ENCODE assay signal across 7 mouse cellular contexts in the genomic region with DNA sequence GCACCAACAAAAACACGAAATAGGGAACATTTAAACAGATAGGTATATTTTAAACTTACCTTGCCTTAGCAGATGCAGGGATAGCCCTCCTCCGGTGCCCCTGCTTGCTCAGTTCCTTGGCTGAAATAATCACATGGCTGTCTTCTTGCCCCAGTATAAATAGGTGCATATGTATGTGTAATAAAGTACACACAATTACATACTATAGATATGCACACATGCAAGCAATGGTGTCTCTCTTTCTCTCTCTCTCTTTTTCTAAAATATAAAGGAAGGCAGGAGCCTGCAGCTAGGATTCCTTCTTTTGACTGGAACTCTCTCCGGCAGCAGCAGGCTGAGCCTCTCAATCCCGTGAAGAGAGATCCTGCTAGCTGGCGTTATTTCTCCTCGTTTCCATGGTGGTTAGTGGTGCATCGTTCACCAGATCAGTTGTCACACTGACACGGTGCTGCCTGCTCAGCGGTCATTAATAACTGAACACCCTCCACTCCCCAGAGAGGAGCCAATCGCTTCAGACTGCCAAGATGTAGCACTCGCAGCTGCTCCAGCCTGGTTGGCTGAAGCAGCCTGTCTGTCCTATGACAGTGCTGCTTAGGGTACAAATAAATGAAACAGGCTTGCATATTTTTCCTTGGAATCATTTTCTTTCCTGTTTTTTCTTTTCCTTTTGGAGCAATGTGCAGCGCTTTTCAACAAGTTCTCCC. TPM values are rescaled to one million over a fixed set of nuclear protein-coding genes. Genes with fewer than 3 reads are reported as not detected.
DNase-seq lines count a peak whose midpoint lies in the region; ATAC-seq and TF ChIP-seq lines count a peak whose summit lies in the region.

No protein-coding gene starts in this region.

- no peak overlapping the region for H3K27ac ChIP-seq in bone marrow, adult 2 months (ENCODE audit: control insufficient read depth, insufficient read depth, low read depth, low read length, poor library complexity)
- no peak overlapping the region for H3K27ac ChIP-seq in intestine, embryonic 16.5 days (ENCODE audit: low read length)
- H3K27ac ChIP-seq in midbrain, embryonic 10.5 days (replicated peaks): peak overlapping the region; percentile 84
- H3K27ac ChIP-seq in stomach, embryonic 15.5 days: no peak overlapping the region

- WGBS in bone marrow, adult 2 months: 8% methylated on average over 12 of the region's 12 CpGs
- 25% methylated on average over 12 of the region's 12 CpGs for WGBS in intestine, embryonic 16.5 days
- WGBS in midbrain, embryonic 10.5 days: 28% methylated on average over 12 of the region's 12 CpGs
- WGBS in stomach, embryonic 15.5 days: 16% methylated on average over 12 of the region's 12 CpGs

- H3K9ac ChIP-seq in intestine, embryonic 16.5 days (ENCODE audit: low read depth, low read length): peak overlapping the region; percentile 39; the same call in 1 of the 2 replicates
- peak overlapping the region; percentile 9; the same call in 1 of the 2 replicates for H3K9ac ChIP-seq in stomach, embryonic 15.5 days

- no peaks in the 10 kb centered on the region for H3K27me3 ChIP-seq in intestine, embryonic 16.5 days (replicated peaks; ENCODE audit: control insufficient read depth, insufficient read depth, low read length)
- no peaks in the 10 kb centered on the region for H3K27me3 ChIP-seq in midbrain, embryonic 10.5 days (ENCODE audit: low read depth, poor library complexity, severe bottlenecking)
- no peaks in the 10 kb centered on the region for H3K27me3 ChIP-seq in stomach, embryonic 15.5 days (replicated peaks)

- no peak for TF ChIP-seq CTCF in bone marrow, adult 2 months (IDR thresholded peaks at IDR 0.05; ENCODE audit: control insufficient read depth, insufficient read depth, low read length)

- H3K4me2 ChIP-seq in intestine, embryonic 16.5 days (ENCODE audit: low read depth, low read length): peak overlapping the region; percentile 59
- H3K4me2 ChIP-seq in stomach, embryonic 15.5 days: peak overlapping the region; percentile 49

- peak overlapping the region; percentile 32 for H3K4me3 ChIP-seq in bone marrow, adult 2 months (replicated peaks; ENCODE audit: control insufficient read depth, low read depth, low read length)
- H3K4me3 ChIP-seq in intestine, embryonic 16.5 days (ENCODE audit: low read length): peak overlapping the region; percentile 41
- H3K4me3 ChIP-seq in midbrain, embryonic 10.5 days: peak overlapping the region; percentile 56
- H3K4me3 ChIP-seq in stomach, embryonic 15.5 days (replicated peaks): peak overlapping the region; percentile 37

- no peak for TF ChIP-seq POLR2A in bone marrow, adult 2 months (IDR thresholded peaks at IDR 0.05; ENCODE audit: borderline replicate concordance, control insufficient read depth, low read depth, low read length)

- H3K36me3 ChIP-seq in intestine, embryonic 16.5 days (ENCODE audit: control insufficient read depth, insufficient read depth, low read length): no peaks in the 10 kb centered on the region
- H3K36me3 ChIP-seq in midbrain, embryonic 10.5 days: no peaks in the 10 kb centered on the region
- H3K36me3 ChIP-seq in stomach, embryonic 15.5 days: no peaks in the 10 kb centered on the region

- H3K4me1 ChIP-seq in bone marrow, adult 2 months (ENCODE audit: control insufficient read depth, insufficient read depth, low read length): no peaks in the 10 kb centered on the region
- H3K4me1 ChIP-seq in intestine, embryonic 16.5 days (ENCODE audit: control insufficient read depth, insufficient read depth, low read length): no peaks in the 10 kb centered on the region
- peaks cover 38% of the 10 kb centered on the region for H3K4me1 ChIP-seq in midbrain, embryonic 10.5 days
- no peaks in the 10 kb centered on the region for H3K4me1 ChIP-seq in stomach, embryonic 15.5 days

- ATAC-seq in intestine, embryonic 16.5 days: peak; percentile 71
- peak; percentile 60; the same call in 1 of the 2 replicates for ATAC-seq in stomach, embryonic 15.5 days (ENCODE audit: insufficient read depth, low FRiP score, low read depth)

- no peaks in the 10 kb centered on the region for H3K9me3 ChIP-seq in intestine, embryonic 16.5 days (ENCODE audit: control insufficient read depth, low read length)
- H3K9me3 ChIP-seq in midbrain, embryonic 10.5 days (replicated peaks): no peaks in the 10 kb centered on the region
- no peaks in the 10 kb centered on the region for H3K9me3 ChIP-seq in stomach, embryonic 15.5 days

- intact Hi-C loops in left cerebral cortex, postnatal 36 days (cut with DNase I): loop anchor here (2.0 to 10.0 kb wide), 4 partner anchors 91 to 643 kb away; a partner anchor contains a TSS

- peak; percentile 72 for DNase-seq in embryo, embryonic 11 days
- DNase-seq in heart, adult 11 months: peak; percentile 95
- peak; percentile 78 to 85 for DNase-seq in left cerebral cortex, postnatal 36 days (ENCODE audit: low spot score in 2 of 2)
- peak; percentile 51 for DNase-seq in midbrain, embryonic 10.5 days (ENCODE audit: low spot score)

RNA-seq across cellular contexts. Expression of a gene that starts 0.6 kb away (rescaled TPM):
- 1.6 and 1.8 TPM in 2 replicates for polyA plus RNA-seq in bone marrow, adult 2 months (2011; ENCODE audit: insufficient read depth, insufficient read length, low replicate concordance, missing spikeins)
- polyA plus RNA-seq in intestine, embryonic 16.5 days (2015; fragmentation: Nextera tagmentation; extraction: Ambion mirVana): 4.8 and 6.1 TPM in 2 replicates
- total RNA-seq in left cerebral cortex, postnatal 36 days (2021): 10 to 100 TPM; 47.9 to 56.2 TPM
- 8.9 and 16.7 TPM in 2 replicates for polyA plus RNA-seq in midbrain, embryonic 10.5 days (2016; fragmentation: Nextera tagmentation; extraction: Ambion mirVana)
- polyA plus RNA-seq in stomach, embryonic 15.5 days (2015; fragmentation: Nextera tagmentation; extraction: Ambion mirVana): 10.1 and 11.9 TPM in 2 replicates
